Mouse (Mus musculus) neural tube, embryonic 10.5 days (tissue): ENCODE results near the gene Ccr10.

Source experiments
- DNase-seq: peaks from one replicate; pipeline ENCODE4 v3.0.0-alpha.2; 2017; ENCODE audit warnings: low spot score; ENCODE audit errors: extremely low spot score

Ccr10 gene

DNA sequence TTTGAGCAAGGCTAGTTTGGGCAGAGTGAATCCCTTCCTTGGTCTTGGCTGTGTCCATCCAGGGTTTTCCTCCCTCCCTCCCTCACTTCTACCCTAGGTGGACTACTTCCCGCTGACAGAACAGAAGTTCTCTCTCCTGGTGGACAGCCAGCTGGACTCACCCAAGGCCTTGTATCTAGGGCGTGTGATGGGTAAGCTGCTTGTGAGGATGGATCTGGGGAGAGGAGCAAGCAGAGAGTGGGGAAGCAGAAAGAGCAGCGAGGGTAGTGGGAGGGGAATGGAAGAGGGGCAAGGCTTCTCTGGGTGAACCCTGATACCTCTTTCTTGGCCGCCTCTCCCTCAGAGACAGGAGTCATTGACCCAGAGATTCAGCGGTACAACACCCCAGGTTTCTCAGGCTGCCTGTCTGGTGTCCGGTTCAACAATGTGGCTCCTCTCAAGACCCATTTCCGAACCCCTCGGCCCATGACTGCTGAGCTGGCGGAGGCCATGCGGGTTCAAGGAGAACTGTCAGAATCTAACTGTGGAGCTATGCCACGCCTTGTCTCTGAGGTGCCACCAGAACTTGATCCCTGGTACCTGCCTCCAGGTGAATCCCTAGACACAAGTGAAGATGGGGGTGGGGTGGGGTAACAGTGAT lies 13.0 kb upstream of the Ccr10 start:
- no peak for DNase-seq

DNA sequence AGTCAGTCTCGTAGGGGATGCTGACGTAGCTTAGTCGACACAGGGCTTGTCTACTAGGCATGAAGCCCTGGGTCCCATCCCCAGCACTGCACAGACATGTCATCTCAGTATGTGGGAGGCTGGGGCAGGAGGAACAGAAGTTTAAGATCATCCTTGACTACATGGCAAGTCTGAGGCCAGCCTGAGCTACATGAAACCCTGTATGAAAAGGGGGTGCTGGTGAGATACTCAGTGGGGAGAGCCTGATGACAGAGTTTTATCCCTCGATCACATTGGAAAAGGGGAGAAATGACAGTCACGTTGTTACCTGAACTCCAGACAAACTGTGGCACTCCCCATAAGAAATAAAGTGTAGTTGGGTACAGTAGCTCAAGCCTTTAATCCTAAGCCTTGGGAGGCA lies 12.3 kb upstream of the Ccr10 start:
- DNase-seq = no peak

DNA sequence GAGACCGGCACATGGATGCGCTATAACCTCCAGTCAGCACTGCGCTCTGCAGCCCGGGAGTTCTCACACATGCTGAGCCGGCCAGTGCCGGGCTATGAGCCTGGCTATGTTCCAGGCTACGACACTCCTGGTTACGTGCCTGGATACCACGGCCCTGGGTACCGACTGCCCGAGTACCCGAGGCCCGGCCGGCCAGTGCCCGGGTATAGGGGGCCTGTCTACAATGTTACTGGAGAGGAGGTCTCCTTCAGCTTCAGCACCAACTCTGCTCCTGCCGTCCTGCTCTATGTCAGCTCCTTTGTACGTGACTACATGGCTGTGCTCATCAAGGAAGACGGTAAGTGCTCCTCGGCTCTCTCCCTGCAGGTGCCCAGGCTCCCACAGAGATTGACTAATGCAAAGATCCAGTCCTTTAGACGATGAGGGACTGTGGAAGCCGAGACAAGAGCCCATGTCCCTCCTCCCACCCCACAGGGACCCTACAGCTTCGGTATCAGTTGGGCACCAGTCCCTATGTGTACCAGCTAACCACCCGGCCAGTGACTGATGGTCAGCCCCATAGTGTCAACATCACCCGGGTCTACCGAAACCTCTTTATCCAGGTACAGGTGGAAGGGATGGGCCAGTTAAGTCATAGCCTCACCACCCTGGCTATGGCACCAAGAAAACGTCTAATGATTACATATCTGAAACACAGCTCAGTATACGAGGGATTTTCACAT lies 11.4 kb upstream of the Ccr10 start:
- no peak for DNase-seq

DNA sequence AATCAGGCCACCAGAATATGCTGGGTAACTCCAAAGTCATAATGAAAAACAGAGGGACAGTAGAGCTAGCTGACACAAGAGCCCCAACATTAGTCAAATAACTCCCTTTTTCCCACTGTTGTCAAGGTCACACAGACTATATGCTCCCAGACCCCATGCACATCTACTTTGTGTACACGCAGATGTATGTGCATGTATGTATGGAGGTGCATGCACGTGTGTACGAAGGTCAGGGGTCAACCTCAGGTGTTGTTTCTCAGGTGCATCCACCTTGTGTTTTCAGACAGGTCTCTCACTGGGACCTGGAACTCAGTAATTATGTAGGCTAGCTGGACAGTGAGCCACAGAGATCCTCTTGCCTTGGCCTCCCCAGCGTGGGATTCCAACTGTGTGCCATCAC lies 10.2 kb upstream of the Ccr10 start:
- no peak for DNase-seq

DNA sequence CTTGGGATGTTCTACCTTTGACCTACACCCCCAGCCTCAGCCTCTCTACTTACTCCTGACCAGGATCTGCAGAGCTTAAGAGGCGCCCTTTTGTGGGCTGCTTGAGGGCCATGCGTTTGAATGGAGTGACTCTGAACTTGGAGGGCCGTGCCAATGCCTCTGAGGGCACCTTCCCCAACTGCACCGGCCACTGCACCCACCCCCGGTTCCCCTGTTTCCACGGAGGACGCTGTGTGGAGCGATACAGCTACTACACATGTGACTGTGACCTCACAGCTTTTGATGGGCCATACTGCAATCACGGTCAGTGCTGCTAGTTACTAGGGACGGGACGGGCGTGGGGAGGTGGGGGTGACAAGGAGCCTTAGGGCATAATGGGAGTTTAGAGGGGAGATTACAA lies 9.7 kb upstream of the Ccr10 start:
- DNase-seq = no peak

DNA sequence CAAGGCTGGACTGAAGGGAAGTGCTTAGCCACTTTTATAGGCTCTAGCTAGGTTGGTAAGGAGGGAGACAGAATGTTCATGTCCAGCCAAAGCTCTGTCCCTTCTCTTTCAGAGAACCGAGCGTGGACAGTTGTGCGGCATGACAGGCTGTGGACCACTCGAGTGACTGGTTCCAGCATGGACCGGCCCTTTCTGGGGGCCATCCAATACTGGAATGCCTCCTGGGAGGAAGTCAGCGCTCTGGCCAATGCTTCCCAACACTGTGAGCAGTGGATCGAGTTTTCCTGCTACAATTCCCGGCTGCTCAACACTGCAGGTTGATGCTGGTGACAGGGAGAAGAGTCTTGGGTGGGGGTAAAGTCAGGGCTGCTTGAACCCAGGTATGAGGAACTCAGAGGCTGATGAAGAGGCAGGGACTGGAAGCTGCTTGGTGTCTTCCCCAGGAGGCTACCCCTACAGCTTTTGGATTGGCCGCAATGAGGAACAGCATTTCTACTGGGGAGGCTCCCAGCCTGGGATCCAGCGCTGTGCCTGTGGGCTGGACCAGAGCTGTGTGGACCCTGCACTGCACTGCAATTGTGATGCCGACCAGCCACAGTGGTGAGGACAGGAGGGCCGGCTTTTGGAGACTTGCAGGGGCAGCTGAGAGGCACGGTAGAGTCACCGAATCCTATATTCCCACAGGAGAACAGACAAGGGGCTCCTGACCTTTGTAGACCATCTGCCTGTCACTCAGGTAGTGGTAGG lies 7.7 kb upstream of the Ccr10 start:
- no peak for DNase-seq

DNA sequence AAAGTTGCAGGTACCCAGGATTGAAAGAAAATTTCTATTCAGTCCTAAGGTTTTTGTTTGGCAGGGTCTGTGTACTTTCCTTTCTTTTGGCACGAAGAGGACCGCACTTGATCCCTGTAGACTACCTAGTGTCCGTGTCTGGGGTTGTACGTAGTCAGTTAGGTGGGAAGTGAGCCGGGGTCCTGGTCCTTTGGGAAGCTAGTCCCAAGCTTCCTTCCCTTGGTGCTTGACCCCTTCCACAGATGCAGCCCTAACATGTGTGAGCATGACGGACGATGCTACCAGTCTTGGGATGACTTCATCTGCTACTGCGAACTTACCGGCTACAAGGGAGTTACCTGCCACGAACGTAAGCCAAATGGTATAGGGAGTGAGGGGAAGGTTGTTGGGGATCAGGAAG lies 6.7 kb upstream of the Ccr10 start:
- no peak for DNase-seq

DNA sequence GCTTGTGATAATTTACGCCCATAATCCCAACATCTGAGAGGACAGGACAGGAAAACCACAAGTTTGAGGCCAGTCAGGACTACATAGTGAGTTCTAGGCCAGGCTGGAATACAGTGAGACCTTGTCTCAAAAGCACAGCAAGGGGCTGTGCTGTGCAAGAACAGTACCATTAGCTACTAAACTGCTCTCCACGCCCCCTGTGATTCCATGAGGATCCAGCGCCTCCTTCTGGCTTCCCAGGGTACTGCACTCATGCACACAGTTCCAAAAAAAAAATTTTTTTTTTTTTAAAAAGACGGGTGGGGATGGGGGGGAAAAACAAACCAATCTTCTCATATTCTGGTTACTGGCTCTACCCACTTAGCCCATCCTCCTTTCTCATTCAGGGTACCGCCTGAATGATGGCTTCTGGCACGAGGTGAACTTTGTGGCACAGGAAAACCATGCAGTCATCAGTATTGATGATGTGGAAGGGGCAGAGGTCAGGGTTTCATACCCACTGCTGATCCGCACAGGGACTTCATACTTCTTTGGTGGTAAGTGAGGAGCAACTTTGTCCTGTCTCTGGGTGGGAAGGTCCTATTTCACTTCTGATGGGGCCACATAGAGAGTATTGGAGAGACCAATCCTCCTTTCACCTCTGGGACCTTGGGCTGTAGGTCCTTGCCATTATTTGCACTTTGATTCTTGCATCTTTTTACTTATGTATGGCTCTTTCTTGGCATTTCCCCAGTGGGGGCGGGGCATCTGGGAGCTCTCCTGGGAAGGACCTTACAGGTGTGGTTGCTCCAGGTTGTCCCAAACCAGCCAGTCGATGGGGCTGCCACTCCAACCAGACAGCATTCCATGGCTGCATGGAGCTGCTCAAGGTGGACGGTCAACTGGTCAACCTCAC lies 5.8 kb upstream of the Ccr10 start:
- peak; percentile 76 for DNase-seq

DNA sequence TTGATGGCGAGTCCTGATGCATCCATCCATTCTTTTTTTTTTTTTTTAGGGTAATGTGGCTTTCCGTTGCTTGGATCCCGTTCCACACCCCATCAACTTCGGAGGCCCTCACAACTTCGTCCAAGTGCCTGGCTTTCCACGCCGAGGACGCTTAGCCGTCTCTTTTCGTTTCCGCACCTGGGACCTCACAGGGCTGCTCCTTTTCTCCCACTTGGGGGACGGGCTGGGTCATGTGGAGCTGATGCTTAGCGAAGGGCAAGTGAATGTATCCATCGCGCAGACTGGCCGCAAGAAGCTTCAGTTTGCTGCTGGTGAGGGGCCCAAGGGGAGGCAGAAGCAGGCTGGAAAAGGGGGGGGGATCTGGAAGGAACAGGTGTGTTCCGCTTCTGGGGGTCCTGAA lies 5.0 kb upstream of the Ccr10 start:
- DNase-seq = no peak

DNA sequence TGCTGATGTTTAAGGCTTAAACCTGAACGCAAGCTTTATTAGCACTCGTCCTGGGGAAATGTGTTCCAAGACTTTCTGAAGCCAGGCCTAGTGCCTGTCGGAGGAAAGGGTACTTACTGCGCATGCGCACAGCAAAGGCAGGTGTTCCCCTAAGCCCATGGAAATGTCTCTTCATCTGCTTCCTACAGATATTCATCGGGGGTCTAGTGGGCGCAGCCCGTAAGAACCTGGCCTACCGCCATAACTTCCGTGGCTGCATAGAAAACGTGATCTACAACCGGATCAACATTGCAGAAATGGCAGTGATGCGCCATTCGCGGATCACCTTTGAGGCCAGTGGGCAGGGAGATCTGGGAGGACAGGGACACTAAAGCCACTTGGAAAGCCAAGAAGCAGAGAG lies 4.1 kb upstream of the Ccr10 start:
- DNase-seq = no peak

DNA sequence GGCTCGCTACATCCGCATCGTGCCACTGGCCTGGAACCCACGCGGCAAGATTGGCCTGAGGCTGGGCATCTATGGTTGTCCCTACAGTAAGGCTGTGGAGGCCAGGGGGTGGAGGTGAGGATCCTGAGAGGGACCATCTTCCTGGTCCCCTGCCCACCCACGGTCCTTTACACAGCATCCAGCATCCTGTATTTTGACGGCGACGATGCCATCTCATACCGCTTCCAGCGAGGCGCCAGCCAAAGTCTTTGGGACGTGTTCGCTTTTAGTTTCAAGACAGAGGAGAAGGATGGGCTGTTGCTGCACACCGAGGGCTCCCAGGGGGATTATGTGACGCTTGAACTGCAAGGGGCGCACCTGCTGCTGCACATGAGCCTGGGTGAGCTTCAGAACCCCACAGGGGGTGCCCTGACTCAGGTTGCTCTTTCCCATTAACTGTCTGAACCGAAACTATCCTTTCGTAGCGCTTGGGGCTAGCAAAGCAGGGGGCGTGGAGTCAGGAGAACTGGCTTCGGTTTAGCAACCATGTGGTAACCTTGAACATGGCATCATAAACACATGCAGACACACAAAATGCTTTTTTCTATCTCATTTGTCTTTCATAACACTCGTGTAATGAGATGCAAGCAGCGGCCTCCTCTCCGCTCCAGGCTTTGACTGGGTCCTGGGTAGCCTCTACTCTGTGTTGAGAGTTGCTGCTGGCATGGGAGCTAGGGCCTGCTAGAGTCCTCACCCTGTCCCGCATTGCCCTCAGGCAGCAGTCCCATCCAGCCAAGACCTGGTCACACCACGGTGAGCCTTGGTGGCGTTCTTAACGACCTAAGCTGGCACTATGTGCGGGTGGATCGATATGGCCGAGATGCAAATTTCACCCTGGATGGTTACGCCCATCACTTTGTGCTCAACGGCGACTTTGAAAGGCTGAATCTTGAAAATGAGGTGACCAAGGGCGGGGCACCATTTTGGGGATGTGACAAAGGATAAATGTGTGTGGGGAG lies 3.1 kb upstream of the Ccr10 start:
- no peak for DNase-seq

DNA sequence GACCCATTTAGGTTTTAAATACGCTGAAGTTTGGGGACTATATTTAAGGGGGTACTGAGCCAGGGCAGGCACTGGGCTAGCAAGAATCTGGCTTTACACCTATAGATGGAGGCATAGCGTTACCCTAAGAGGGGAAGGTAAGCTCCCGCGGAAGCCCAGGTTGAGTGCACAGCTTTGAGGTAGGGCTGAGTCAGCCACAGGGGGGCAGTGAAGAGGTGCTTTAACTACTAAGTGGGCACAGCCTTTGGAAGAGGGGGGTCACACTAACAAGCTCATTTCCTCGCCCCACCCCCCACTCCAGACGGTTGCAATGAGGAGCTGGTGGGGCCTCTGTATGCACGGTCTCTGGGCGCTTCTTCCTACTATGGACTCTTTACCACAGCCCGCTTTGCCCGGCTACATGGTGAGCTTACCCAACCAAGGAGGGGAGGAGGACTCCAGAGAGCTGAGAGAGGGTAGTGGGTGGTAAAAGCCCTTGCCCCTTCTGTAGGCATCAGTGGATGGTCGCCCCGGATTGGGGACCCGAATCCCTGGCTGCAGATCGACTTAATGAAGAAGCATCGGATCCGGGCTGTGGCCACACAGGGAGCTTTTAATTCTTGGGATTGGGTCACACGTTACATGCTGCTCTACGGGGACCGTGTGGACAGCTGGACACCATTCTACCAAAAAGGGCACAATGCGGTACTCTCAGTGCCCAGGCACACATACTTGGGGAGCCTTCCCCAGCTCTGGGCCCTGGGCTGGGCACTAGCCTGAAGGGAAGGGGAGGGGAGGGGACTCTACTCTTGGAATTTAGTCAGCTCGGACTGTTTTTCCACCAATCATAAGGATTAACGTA lies 1.9 kb upstream of the Ccr10 start:
- DNase-seq = peak; percentile 48

DNA sequence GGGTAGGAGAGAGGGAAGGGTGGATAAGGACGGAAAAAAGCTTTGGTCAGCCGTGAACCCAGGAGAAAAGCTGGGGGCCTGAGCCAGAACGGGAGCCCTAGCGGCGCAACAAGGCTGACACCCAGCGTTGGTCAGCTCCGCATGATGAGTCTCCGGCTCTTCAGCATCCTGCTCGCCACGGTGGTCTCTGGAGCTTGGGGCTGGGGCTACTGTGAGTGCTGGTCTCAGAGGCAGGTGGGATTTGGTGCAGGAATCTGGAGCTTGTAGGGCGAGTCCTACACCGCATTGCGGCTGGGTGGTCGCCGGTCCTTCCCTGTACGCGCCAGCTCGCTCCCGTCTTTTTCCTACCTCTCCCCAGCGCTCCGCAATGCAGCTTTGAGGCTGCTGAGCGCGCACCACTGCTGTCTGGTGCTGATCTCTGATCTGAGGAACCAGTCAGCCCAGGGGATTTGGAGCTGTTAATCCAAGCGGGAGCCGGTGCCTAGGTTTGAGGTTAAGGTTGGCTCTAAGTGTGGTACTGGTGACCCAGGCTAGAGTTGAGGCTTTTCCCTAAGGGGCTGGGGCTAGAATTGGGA lies 961 bp upstream of the Ccr10 start:
- DNase-seq = peak; percentile 58

DNA sequence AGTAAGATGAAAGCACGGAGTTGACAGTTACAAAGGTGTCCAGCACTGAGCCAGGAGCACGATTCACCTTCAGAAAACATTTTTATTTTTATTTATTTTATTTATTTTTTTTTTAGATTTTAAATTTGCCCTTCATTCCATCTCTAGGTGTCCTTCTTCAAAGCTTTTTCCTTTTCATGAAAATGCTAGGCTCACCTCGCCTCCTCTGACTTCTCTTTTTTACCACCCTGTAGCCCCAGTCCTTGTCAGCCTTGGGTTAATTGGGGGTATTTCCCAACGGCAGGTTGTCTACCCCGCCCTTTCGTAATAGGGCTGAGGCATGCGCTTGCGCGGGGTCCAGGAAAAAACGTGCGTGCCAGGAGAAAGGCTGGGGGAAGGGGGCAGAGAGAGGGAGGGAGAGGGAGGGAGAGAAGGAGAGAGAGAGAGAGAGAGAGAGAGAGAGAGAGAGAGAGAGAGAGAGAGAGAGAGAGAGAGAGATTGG lies 433 bp upstream of the Ccr10 start:
- no peak for DNase-seq

DNA sequence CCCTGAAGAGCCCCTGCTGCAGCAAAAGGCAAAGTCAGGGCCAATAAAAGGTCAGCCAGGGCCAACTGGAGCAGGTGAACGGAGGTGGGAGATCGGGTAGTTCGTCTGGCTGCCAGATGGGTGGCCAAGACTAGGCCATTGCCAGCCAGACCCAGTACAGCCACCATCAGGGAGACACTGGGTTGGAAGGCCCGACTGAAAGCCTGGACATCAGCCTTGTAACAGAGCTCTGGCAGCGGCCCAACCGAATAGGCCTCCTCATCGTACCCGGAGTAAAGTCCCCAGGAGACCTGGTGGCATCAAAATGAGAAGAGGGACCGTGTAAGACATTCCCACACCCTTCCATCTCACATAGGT lies 876 bp downstream of the Ccr10 start:
- no peak for DNase-seq

DNA sequence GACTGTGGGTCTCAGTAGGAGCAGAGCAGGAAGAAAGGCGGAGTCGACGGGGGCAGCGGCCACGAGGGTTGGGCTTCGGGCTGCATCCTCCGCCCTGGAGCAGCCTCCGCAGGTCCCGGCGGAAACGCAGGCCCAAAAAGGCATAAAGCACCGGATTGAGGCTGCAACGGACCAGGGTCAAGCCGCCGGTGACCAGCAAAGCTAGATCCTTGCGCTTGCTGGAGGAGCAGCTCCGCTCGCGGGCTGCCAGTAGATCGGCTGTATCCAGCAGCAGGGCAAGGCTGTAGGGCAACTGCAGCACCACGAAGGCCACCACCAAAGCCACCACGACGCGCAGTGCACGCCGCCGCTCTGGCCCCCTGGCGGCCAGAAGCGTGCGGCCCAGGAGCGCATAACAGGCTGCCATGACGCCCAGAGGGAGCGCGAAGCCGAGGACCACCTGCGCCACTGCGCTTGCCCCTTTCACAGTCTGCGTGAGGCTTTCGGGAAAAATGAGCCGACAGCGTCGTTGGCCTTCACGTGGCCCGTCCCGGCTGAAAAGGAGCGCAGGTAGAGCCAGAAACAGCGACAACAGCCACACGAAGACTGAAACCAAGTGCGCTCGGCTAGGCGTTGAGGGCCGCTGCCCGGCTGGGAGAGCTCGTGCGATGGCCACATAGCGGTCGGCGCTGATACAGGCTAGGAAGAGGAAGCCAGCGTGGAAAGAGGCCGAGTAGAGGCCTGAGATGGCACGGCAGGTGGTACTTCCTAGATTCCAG lies 1.4 kb downstream of the Ccr10 start:
- DNase-seq = peak; percentile 88

DNA sequence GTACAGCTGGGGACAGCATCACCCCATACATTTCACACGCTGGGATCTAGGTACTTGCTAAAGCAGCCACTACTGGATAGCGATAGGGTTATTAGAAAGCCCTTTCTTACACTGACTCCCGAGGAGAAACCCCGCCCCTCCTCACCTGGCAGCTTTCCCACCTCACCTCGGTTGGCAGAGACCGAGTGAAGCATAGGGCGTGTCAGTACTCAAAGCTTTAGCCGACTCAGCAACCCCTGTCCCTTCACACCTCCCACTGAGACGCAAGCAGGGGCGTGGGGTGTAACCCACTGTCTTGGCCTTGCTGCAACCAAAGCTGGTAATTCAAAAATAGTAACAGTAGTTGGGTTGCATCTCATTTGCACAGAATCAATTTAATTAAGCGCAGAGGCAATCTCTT lies 2.1 kb downstream of the Ccr10 start:
- no peak for DNase-seq

DNA sequence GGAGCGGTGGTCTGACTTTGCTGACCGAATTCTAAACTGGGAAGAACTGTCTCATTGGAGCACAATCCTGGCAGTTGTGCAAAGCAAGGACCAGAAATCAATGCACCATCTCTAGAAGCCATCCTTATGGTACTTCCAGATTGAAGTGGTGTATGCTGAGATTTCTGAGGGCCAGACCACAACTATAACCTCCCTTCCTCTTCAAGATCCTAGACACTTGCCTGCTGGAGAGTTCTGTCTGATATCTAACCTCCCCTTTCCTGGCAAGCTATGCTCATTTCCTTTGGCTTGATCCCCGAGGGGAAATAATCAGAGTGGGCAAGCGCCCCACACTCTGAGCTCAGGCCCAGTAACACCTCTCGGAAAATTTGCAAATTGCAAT lies 2.8 kb downstream of the Ccr10 start:
- no peak for DNase-seq
